ENCODE assay signal across 13 mouse cellular contexts in the genomic region with DNA sequence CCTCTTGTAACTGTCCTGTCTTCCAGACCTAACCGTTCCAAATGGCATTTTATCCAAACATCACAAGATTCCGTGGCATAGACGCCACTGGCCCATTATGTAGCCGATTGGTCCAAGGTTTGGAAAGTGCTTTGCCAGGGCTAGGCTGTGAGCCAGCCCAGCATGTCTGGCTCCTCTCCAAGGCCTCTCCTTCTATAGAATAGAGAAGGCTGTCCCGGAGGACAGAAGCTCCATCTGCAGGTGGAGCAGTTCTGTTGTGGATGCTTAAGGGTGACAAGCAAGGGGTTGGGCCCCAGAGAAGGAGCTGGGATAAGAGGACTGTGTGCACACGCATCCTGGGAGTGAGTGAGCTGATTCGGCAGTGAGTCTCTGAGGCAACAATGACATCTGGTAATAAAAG.
DNase-seq lines count a peak whose midpoint lies in the region; ATAC-seq and TF ChIP-seq lines count a peak whose summit lies in the region.
"Had no signal": no experiment of that assay in that cellular context is flagged by ENCODE, and none has a peak within 500 bp of the region (broad histone marks: within the 10 kb centered on the region; RNA-seq: fewer than 3 reads in every experiment).

No protein-coding gene starts in this region.

- no peak for ATAC-seq in hindbrain, embryonic 14.5 days (ENCODE audit: low FRiP score)
- no peak for ATAC-seq in hindbrain, embryonic 12.5 days (ENCODE audit: low FRiP score)
- ATAC-seq: lung, postnatal 0 days had no signal

- 66% methylated on average over 7 of the region's 7 CpGs for WGBS in hindbrain, embryonic 14.5 days
- WGBS in hindbrain, embryonic 12.5 days = 80% methylated on average over 7 of the region's 7 CpGs
- 86% methylated on average over 7 of the region's 7 CpGs for WGBS in thymus, adult 2 months

- TF ChIP-seq CTCF in thymus, adult 2 months (IDR thresholded peaks at IDR 0.05; ENCODE audit: borderline replicate concordance, control insufficient read depth, extremely low read depth, insufficient read depth, low read length, poor library complexity) = no peak

- no peaks in the 10 kb centered on the region for H3K9me3 ChIP-seq in hindbrain, embryonic 14.5 days (ENCODE audit: control insufficient read depth, low read length)
- no peaks in the 10 kb centered on the region for H3K9me3 ChIP-seq in hindbrain, embryonic 12.5 days (replicated peaks)
- H3K9me3 ChIP-seq: embryonic facial prominence, embryonic 15.5 days; kidney, embryonic 15.5 days; limb, embryonic 12.5 days; stomach, embryonic 15.5 days had no signal

- intact Hi-C loops in left cerebral cortex, postnatal 14 days (cut with DNase I) = no loop called here

- H3K27ac ChIP-seq in hindbrain, embryonic 14.5 days = no peak overlapping the region
- no peak overlapping the region for H3K27ac ChIP-seq in hindbrain, embryonic 12.5 days
- no peak overlapping the region for H3K27ac ChIP-seq in thymus, adult 2 months (ENCODE audit: control insufficient read depth, insufficient read depth, low read length)
- H3K27ac ChIP-seq: embryonic facial prominence, embryonic 15.5 days; kidney, embryonic 15.5 days; limb, embryonic 12.5 days; stomach, embryonic 15.5 days had no signal

- no peaks in the 10 kb centered on the region for H3K36me3 ChIP-seq in hindbrain, embryonic 14.5 days (replicated peaks; ENCODE audit: control insufficient read depth, insufficient read depth)
- no peaks in the 10 kb centered on the region for H3K36me3 ChIP-seq in hindbrain, embryonic 12.5 days
- no peaks in the 10 kb centered on the region for H3K36me3 ChIP-seq in thymus, adult 2 months (ENCODE audit: control insufficient read depth, insufficient read depth, low read length)
- H3K36me3 ChIP-seq: embryonic facial prominence, embryonic 15.5 days; kidney, embryonic 15.5 days; limb, embryonic 12.5 days; stomach, embryonic 15.5 days had no signal

- DNase-seq in hindbrain, embryonic 14.5 days (ENCODE audit: low spot score) = peak; percentile 60
- peak; percentile 76 for DNase-seq in brain, adult 2 months (ENCODE audit: low read depth, low spot score)
- DNase-seq in cerebellum, adult 8-10 months = peak; percentile 30
- peak; percentile 58 to 69 for DNase-seq in left cerebral cortex, postnatal 14 days (ENCODE audit: low spot score in 2 of 2)
- no peak for DNase-seq in embryo, embryonic 9.5 days (ENCODE audit: extremely low spot score)
- no peak for DNase-seq in thymus, adult 2 months
- DNase-seq: heart, postnatal 4 days had no signal

- H3K4me1 ChIP-seq in hindbrain, embryonic 14.5 days (replicated peaks; ENCODE audit: control insufficient read depth, insufficient read depth, low read length) = peaks cover 6% of the 10 kb centered on the region
- 0 out of 2 replicates have a peak, but pooled peaks cover 5% of the 10 kb centered on the region for H3K4me1 ChIP-seq in hindbrain, embryonic 12.5 days
- no peaks in the 10 kb centered on the region for H3K4me1 ChIP-seq in thymus, adult 2 months (replicated peaks; ENCODE audit: control insufficient read depth, insufficient read depth, low read length)
- H3K4me1 ChIP-seq: embryonic facial prominence, embryonic 15.5 days; kidney, embryonic 15.5 days; limb, embryonic 12.5 days; stomach, embryonic 15.5 days had no signal

- TF ChIP-seq POLR2A in thymus, adult 2 months (IDR thresholded peaks at IDR 0.05; ENCODE audit: control insufficient read depth, extremely low read depth, insufficient read depth, low read length, poor library complexity) = no peak

- no peaks in the 10 kb centered on the region for H3K27me3 ChIP-seq in hindbrain, embryonic 14.5 days (ENCODE audit: control insufficient read depth, insufficient read depth, low read length)
- peaks cover 4% of the 10 kb centered on the region; the same call in 1 of the 2 replicates for H3K27me3 ChIP-seq in hindbrain, embryonic 12.5 days
- no peaks in the 10 kb centered on the region for H3K27me3 ChIP-seq in thymus, adult 2 months (ENCODE audit: control insufficient read depth, insufficient read depth, low read length)
- H3K27me3 ChIP-seq: embryonic facial prominence, embryonic 15.5 days; kidney, embryonic 15.5 days; limb, embryonic 12.5 days; stomach, embryonic 15.5 days had no signal

- H3K4me2 ChIP-seq in hindbrain, embryonic 14.5 days (replicated peaks) = no peak overlapping the region
- no peak overlapping the region for H3K4me2 ChIP-seq in hindbrain, embryonic 12.5 days (replicated peaks)
- H3K4me2 ChIP-seq: embryonic facial prominence, embryonic 15.5 days; kidney, embryonic 15.5 days; limb, embryonic 12.5 days; stomach, embryonic 15.5 days had no signal

- no peak overlapping the region for H3K9ac ChIP-seq in hindbrain, embryonic 14.5 days
- H3K9ac ChIP-seq in hindbrain, embryonic 12.5 days = no peak overlapping the region
- H3K9ac ChIP-seq: embryonic facial prominence, embryonic 15.5 days; kidney, embryonic 15.5 days; limb, embryonic 12.5 days; stomach, embryonic 15.5 days had no signal

- H3K4me3 ChIP-seq in hindbrain, embryonic 14.5 days (replicated peaks; ENCODE audit: low read length) = no peak overlapping the region
- H3K4me3 ChIP-seq in hindbrain, embryonic 12.5 days = no peak overlapping the region
- no peak overlapping the region for H3K4me3 ChIP-seq in thymus, adult 2 months (ENCODE audit: control insufficient read depth, insufficient read depth, low read length)
- H3K4me3 ChIP-seq: embryonic facial prominence, embryonic 15.5 days; kidney, embryonic 15.5 days; limb, embryonic 12.5 days; stomach, embryonic 15.5 days had no signal

Comparison
In these comparisons a context has a peak if more than half of its experiments do, and no peak if none do; other contexts are left out.
1. DNase-seq: peak in hindbrain, embryonic 14.5 days (single experiment), brain, adult 2 months (single experiment), cerebellum, adult 8-10 months (single experiment) and left cerebral cortex, postnatal 14 days (2 of 2); none in embryo, embryonic 9.5 days (single experiment) and thymus, adult 2 months (single experiment).